Comparison of ENCODE assay signal across 9 mouse cellular contexts in the genomic region with DNA sequence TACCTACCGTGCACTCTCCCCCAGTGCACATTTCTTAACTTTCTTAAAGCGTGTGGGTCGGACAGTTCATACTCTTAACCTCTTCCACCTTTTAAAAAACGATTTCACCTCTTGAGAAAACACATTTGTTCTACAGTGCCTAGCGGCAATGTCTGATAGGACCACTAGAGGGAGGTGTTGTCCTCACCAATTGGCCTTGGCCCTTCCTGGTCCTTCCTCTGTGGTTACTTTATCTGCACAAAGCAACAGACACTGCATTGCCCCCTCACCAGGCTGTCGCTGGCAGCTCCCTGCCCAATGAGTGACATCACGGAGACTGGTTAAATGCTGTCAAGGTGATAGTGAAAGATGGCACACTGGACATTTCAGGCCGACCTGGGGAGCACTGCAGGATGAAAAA. TPM values are rescaled to one million over a fixed set of nuclear protein-coding genes. Genes with fewer than 3 reads are reported as not detected.
A peak's percentile ranks its signal among the peaks of the same experiment; 100 is the strongest.
DNase-seq lines count a peak whose midpoint lies in the region; ATAC-seq lines count a peak whose summit lies in the region.
"Had no signal": no experiment of that assay in that cellular context is flagged by ENCODE, and none has a peak within 500 bp of the region (broad histone marks: within the 10 kb centered on the region; RNA-seq: fewer than 3 reads in every experiment).

No protein-coding gene starts in this region.

- no peak overlapping the region for H3K4me3 ChIP-seq in intestine, embryonic 15.5 days (replicated peaks)
- H3K4me3 ChIP-seq in midbrain, embryonic 13.5 days (replicated peaks): no peak overlapping the region
- no peak overlapping the region for H3K4me3 ChIP-seq in stomach, embryonic 14.5 days (ENCODE audit: low read depth, low read length)

- 20% methylated on average over 8 of the region's 8 CpGs for WGBS in intestine, embryonic 15.5 days
- 17% methylated on average over 8 of the region's 8 CpGs for WGBS in midbrain, embryonic 13.5 days
- WGBS in stomach, embryonic 14.5 days: 15% methylated on average over 8 of the region's 8 CpGs

- intact Hi-C loops in left cerebral cortex, postnatal 25 days (cut with DNase I): loop anchor here (1.0 to 5.0 kb wide), 3 partner anchors 330 to 389 kb away; no protein-coding TSS in a partner anchor

- H3K4me1 ChIP-seq in intestine, embryonic 15.5 days (replicated peaks): 0 out of 2 replicates have a peak, but pooled peaks cover 3% of the 10 kb centered on the region
- no peaks in the 10 kb centered on the region for H3K4me1 ChIP-seq in midbrain, embryonic 13.5 days (replicated peaks)
- 0 out of 2 replicates have a peak, but pooled peaks cover 3% of the 10 kb centered on the region for H3K4me1 ChIP-seq in stomach, embryonic 14.5 days (ENCODE audit: control insufficient read depth, insufficient read depth, low read length)

- H3K36me3 ChIP-seq in intestine, embryonic 15.5 days: no peaks in the 10 kb centered on the region
- no peaks in the 10 kb centered on the region for H3K36me3 ChIP-seq in midbrain, embryonic 13.5 days
- no peaks in the 10 kb centered on the region for H3K36me3 ChIP-seq in stomach, embryonic 14.5 days (ENCODE audit: control insufficient read depth, insufficient read depth, low read length)

- H3K9ac ChIP-seq in intestine, embryonic 15.5 days: no peak overlapping the region
- no peak overlapping the region for H3K9ac ChIP-seq in midbrain, embryonic 13.5 days (replicated peaks)
- no peak overlapping the region for H3K9ac ChIP-seq in stomach, embryonic 14.5 days (replicated peaks; ENCODE audit: low read depth, low read length)

- H3K9me3 ChIP-seq in intestine, embryonic 15.5 days: no peaks in the 10 kb centered on the region
- H3K9me3 ChIP-seq in midbrain, embryonic 13.5 days: no peaks in the 10 kb centered on the region
- no peaks in the 10 kb centered on the region for H3K9me3 ChIP-seq in stomach, embryonic 14.5 days (ENCODE audit: control insufficient read depth, low read depth, low read length)

- peaks cover 3% of the 10 kb centered on the region; the same call in 1 of the 2 replicates for H3K27me3 ChIP-seq in intestine, embryonic 15.5 days (replicated peaks)
- H3K27me3 ChIP-seq in midbrain, embryonic 13.5 days: peaks cover 3% of the 10 kb centered on the region; the same call in 1 of the 2 replicates
- H3K27me3 ChIP-seq in stomach, embryonic 14.5 days (ENCODE audit: control insufficient read depth, insufficient read depth, low read length): no peaks in the 10 kb centered on the region

- H3K27ac ChIP-seq in intestine, embryonic 15.5 days: no peak overlapping the region
- no peak overlapping the region for H3K27ac ChIP-seq in midbrain, embryonic 13.5 days
- no peak overlapping the region for H3K27ac ChIP-seq in stomach, embryonic 14.5 days (ENCODE audit: low read length)
- H3K27ac ChIP-seq: macrophage had no signal

- H3K4me2 ChIP-seq in intestine, embryonic 15.5 days (replicated peaks): no peak overlapping the region
- H3K4me2 ChIP-seq in midbrain, embryonic 13.5 days (replicated peaks): no peak overlapping the region
- H3K4me2 ChIP-seq in stomach, embryonic 14.5 days (replicated peaks; ENCODE audit: low read depth, low read length): no peak overlapping the region

- peak; percentile 87 for ATAC-seq in frontal cortex, adult (ENCODE audit: low TSS enrichment)
- ATAC-seq in intestine, embryonic 15.5 days: peak; percentile 52; the same call in 1 of the 2 replicates
- peak; percentile 72 for ATAC-seq in midbrain, embryonic 13.5 days
- ATAC-seq in stomach, embryonic 14.5 days (ENCODE audit: insufficient number of reproducible peaks, insufficient read depth, low FRiP score, low read depth): peak; percentile 29; the same call in 1 of the 2 replicates

- peak; percentile 57 to 80 for DNase-seq in heart, adult 18-20 months
- no peak for DNase-seq in heart, adult 11 months
- DNase-seq in cerebellum, adult 18-20 months: peak; percentile 70 to 72
- DNase-seq in left cerebral cortex, postnatal 25 days (ENCODE audit: low spot score in 2 of 2): peak; percentile 65 to 74

RNA-seq across cellular contexts. Expression of a gene that starts 40.3 kb away (rescaled TPM):
- total RNA-seq in heart, adult 18-20 months (2021): 1 to 10 TPM; 1.0 to 1.2 TPM
- polyA plus RNA-seq in intestine, embryonic 15.5 days (2015; fragmentation: Nextera tagmentation; extraction: Ambion mirVana): 7.2 and 7.4 TPM in 2 replicates
- total RNA-seq in left cerebral cortex, postnatal 25 days (2021): 1 to 10 TPM; 2.7 to 3.4 TPM
- polyA plus RNA-seq in midbrain, embryonic 13.5 days (2015; fragmentation: Nextera tagmentation; extraction: Ambion mirVana): 2.9 and 3.9 TPM in 2 replicates
- 15.6 and 18.5 TPM in 2 replicates for polyA plus RNA-seq in stomach, embryonic 14.5 days (2014; fragmentation: Nextera tagmentation; extraction: Ambion mirVana)
- polyA plus RNA-seq: macrophage had no signal

Comparison
In these comparisons a context has a peak if more than half of its experiments do, and no peak if none do; other contexts are left out.
1. ATAC-seq: peak in every context shown above with its lines; median percentile 87 in frontal cortex, adult; 72 in midbrain, embryonic 13.5 days; 52 in intestine, embryonic 15.5 days; 29 in stomach, embryonic 14.5 days.